Mouse (Mus musculus): ENCODE measurements around the gene Rnase1. TPM values are rescaled to one million over a fixed set of nuclear protein-coding genes. Genes with fewer than 3 reads are reported as not detected.

The Rnase1 gene
- total and polyA plus RNA-seq, 3 experiments = 0.07 TPM; not detected in 2

GRCm38 (mm10) chr14:51103217-51103616, 43.4 kb downstream of the Rnase1 start:
- no peaks in the 10 kb centered on the region for H3K79me2 ChIP-seq (ENCODE audit: control insufficient read depth, insufficient read depth, low read length, poor library complexity)
- peak; percentile 96 for TF ChIP-seq SMC3 (IDR thresholded peaks at IDR 0.05; ENCODE audit: low read depth, low read length)
- TF ChIP-seq ZKSCAN1 (IDR thresholded peaks at IDR 0.05; ENCODE audit: low read depth, low read length) = no peak
- no peak for TF ChIP-seq MAFK (IDR thresholded peaks at IDR 0.05; ENCODE audit: borderline replicate concordance, low read depth, low read length)
- peak; percentile 96 for TF ChIP-seq ZC3H11A (IDR thresholded peaks at IDR 0.05; ENCODE audit: low read depth, low read length)
- no peak for TF ChIP-seq USF2 (IDR thresholded peaks at IDR 0.05; ENCODE audit: borderline replicate concordance in 1 of 2, insufficient read depth in 1 of 2, low read depth in 1 of 2, low read length in 2 of 2)
- TF ChIP-seq RAD21 (IDR thresholded peaks at IDR 0.05; ENCODE audit: low read depth, low read length) = peak; percentile 97
- TF ChIP-seq CTCF (IDR thresholded peaks at IDR 0.05 in 2 of 3, conservative IDR thresholded peaks at IDR 0.05 in 1 of 3; ENCODE audit: control insufficient read depth in 1 of 3, insufficient read depth in 1 of 3, low read depth in 2 of 3, low read length in 3 of 3, poor library complexity in 1 of 3, severe bottlenecking in 1 of 3) = peak; percentile 70 to 96 (median 90)
- peak; percentile 34; the same call in 1 of the 2 replicates for TF ChIP-seq SIN3A (IDR thresholded peaks at IDR 0.05; ENCODE audit: low read length)
- H3K27me3 ChIP-seq (ENCODE audit: control insufficient read depth in 1 of 2, insufficient read depth in 2 of 2, low read length in 2 of 2) = no peaks in the 10 kb centered on the region; a peak in 1 of 4 replicates
- peak; percentile 84 for DNase-seq (ENCODE audit: low read depth, low spot score)
- H3K9me3 ChIP-seq (replicated peaks; ENCODE audit: insufficient read depth, low read length) = no peaks in the 10 kb centered on the region
- no peaks in the 10 kb centered on the region for H3K4me1 ChIP-seq (ENCODE audit: control insufficient read depth in 1 of 2, insufficient read depth in 2 of 2, low read length in 2 of 2)
- H3K4me3 ChIP-seq (ENCODE audit: control insufficient read depth in 1 of 2, insufficient read depth in 1 of 2, low read depth in 2 of 2, low read length in 2 of 2) = no peak overlapping the region
- no peaks in the 10 kb centered on the region for H3K36me3 ChIP-seq (ENCODE audit: control insufficient read depth in 1 of 2, insufficient read depth in 2 of 2, low read length in 2 of 2)
- H3K9ac ChIP-seq (ENCODE audit: control insufficient read depth, low read depth, low read length, poor library complexity, severe bottlenecking) = no peak overlapping the region
- no peak overlapping the region for H3K27ac ChIP-seq (ENCODE audit: control insufficient read depth, low read depth, low read length)

DNA sequence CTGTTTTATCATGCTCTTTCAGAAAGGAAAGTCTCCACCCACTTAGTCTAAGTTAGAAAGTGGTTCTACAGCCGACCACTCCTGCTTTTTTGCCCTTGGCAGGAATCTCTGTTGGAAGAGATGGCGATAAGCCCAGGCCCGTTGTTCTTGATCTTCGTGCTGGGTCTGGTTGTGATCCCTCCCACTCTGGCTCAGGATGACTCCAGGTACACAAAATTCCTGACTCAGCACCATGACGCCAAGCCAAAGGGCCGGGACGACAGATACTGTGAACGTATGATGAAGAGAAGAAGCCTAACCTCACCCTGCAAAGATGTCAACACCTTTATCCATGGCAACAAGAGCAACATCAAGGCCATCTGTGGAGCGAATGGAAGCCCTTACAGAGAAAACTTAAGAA, 45.3 kb downstream of the Rnase1 start:
- TF ChIP-seq ZNF384 (IDR thresholded peaks at IDR 0.05; ENCODE audit: low read depth, low read length) (no peak), ZKSCAN1 (IDR thresholded peaks at IDR 0.05; ENCODE audit: low read depth, low read length) (no peak), JUND (IDR thresholded peaks at IDR 0.05; ENCODE audit: low read depth, low read length) (no peak), BHLHE40 (IDR thresholded peaks at IDR 0.05; ENCODE audit: borderline replicate concordance, low read depth, low read length) (no peak), TCF12 (IDR thresholded peaks at IDR 0.05; ENCODE audit: low read depth, low read length) (no peak), SMC3 (IDR thresholded peaks at IDR 0.05; ENCODE audit: low read depth, low read length) (no peak), USF1 (IDR thresholded peaks at IDR 0.05; ENCODE audit: low read depth, low read length) (no peak), ZMIZ1 (IDR thresholded peaks at IDR 0.05; ENCODE audit: low read depth, low read length) (no peak), MAX (IDR thresholded peaks at IDR 0.05; ENCODE audit: low read length) (no peak), RCOR1 (IDR thresholded peaks at IDR 0.05; ENCODE audit: low read depth, low read length) (no peak), UBTF (IDR thresholded peaks at IDR 0.05; ENCODE audit: borderline replicate concordance, insufficient read depth, low read depth, low read length) (no peak), CTCF (IDR thresholded peaks at IDR 0.05 in 2 of 3, conservative IDR thresholded peaks at IDR 0.05 in 1 of 3; ENCODE audit: control insufficient read depth in 1 of 3, insufficient read depth in 1 of 3, low read depth in 2 of 3, low read length in 3 of 3, poor library complexity in 1 of 3, severe bottlenecking in 1 of 3) (no peak)

More for the DNA sequence above, 45.3 kb downstream of the Rnase1 start:
- H3K4me1 ChIP-seq (ENCODE audit: control insufficient read depth in 1 of 2, insufficient read depth in 2 of 2, low read length in 2 of 2) = no peaks in the 10 kb centered on the region
- no peaks in the 10 kb centered on the region for H3K79me2 ChIP-seq (ENCODE audit: control insufficient read depth, insufficient read depth, low read length, poor library complexity)
- H3K9me3 ChIP-seq (replicated peaks; ENCODE audit: insufficient read depth, low read length) = no peaks in the 10 kb centered on the region
- no peak overlapping the region for H3K9ac ChIP-seq (ENCODE audit: control insufficient read depth, low read depth, low read length, poor library complexity, severe bottlenecking)
- H3K4me3 ChIP-seq (ENCODE audit: control insufficient read depth in 1 of 2, insufficient read depth in 1 of 2, low read depth in 2 of 2, low read length in 2 of 2) = no peak overlapping the region
- DNase-seq (ENCODE audit: low read depth, low spot score) = no peak
- no peak overlapping the region for H3K27ac ChIP-seq (ENCODE audit: control insufficient read depth, low read depth, low read length)
- H3K27me3 ChIP-seq (ENCODE audit: control insufficient read depth in 1 of 2, insufficient read depth in 2 of 2, low read length in 2 of 2) = no peaks in the 10 kb centered on the region
- no peaks in the 10 kb centered on the region for H3K36me3 ChIP-seq (ENCODE audit: control insufficient read depth in 1 of 2, insufficient read depth in 2 of 2, low read length in 2 of 2)

All from MEL (cell line).